Comparison of ENCODE assay signal across 23 mouse cellular contexts in genomic region chr1:179551921-179552320, GRCm38 (mm10). TPM values are rescaled to one million over a fixed set of nuclear protein-coding genes. Genes with fewer than 3 reads are reported as not detected.
A peak's percentile ranks its signal among the peaks of the same experiment; 100 is the strongest.
DNase-seq lines count a peak whose midpoint lies in the region; ATAC-seq and TF ChIP-seq lines count a peak whose summit lies in the region.
"Had no signal": no experiment of that assay in that cellular context is flagged by ENCODE, and none has a peak within 500 bp of the region (broad histone marks: within the 10 kb centered on the region; RNA-seq: fewer than 3 reads in every experiment).

No protein-coding gene starts in this region.

- TF ChIP-seq CTCF in lung, adult 2 months (IDR thresholded peaks at IDR 0.05; ENCODE audit: insufficient read depth, low read length): no peak

- ATAC-seq in heart, embryonic 11.5 days (replicated peaks; ENCODE audit: insufficient number of reproducible peaks, low FRiP score, low TSS enrichment): no peak
- no peak for ATAC-seq in liver, embryonic 13.5 days (ENCODE audit: low read depth)
- ATAC-seq: forebrain, embryonic 15.5 days; inflammation-experienced regulatory T-cells, adult 6 months had no signal

- DNase-seq in heart, adult 9 months (ENCODE audit: low spot score in 2 of 2): no peak
- DNase-seq in lung, postnatal 25 days (ENCODE audit: low spot score): peak; percentile 33
- DNase-seq in lung, adult 2 months: no peak
- DNase-seq in liver, embryonic 13.5 days: no peak
- DNase-seq in cerebellum, adult 9-11 months: no peak
- no peak for DNase-seq in cerebellum, postnatal 4 days (ENCODE audit: low spot score in 2 of 2)
- DNase-seq: adrenal gland, adult 2 months; B cell, adult 2 months; cerebellum, adult 8-10 months; gastrocnemius, postnatal 36 days; heart, postnatal 10 days; kidney, adult 9 months; kidney, postnatal 25 days; left cerebral cortex, postnatal 4 days; right cerebral cortex, postnatal 25 days; thymus, postnatal 36 days had no signal

- H3K4me1 ChIP-seq in heart, embryonic 11.5 days (ENCODE audit: control insufficient read depth, insufficient read depth, low read length): peaks cover 12% of the 10 kb centered on the region
- peaks cover 21% of the 10 kb centered on the region for H3K4me1 ChIP-seq in lung, adult 2 months (ENCODE audit: control insufficient read depth, insufficient read depth, low read length)
- peaks cover 74% of the 10 kb centered on the region for H3K4me1 ChIP-seq in liver, embryonic 13.5 days (replicated peaks)

- no peaks in the 10 kb centered on the region for H3K9me3 ChIP-seq in heart, embryonic 11.5 days (replicated peaks; ENCODE audit: control insufficient read depth, low read length)
- no peaks in the 10 kb centered on the region for H3K9me3 ChIP-seq in liver, embryonic 13.5 days (replicated peaks)
- H3K9me3 ChIP-seq: embryonic facial prominence, embryonic 12.5 days; forebrain, embryonic 15.5 days; heart, embryonic 10.5 days; hindbrain, embryonic 12.5 days had no signal

- 85% methylated on average over 4 of the region's 4 CpGs for WGBS in heart, embryonic 11.5 days (ENCODE audit: insufficient replicate concordance)
- WGBS in lung, adult 2 months: 73% methylated on average over 4 of the region's 4 CpGs
- 58% methylated on average over 4 of the region's 4 CpGs for WGBS in liver, embryonic 13.5 days (ENCODE audit: insufficient replicate concordance)

- peak overlapping the region; percentile 47; the same call in 1 of the 2 replicates for H3K27ac ChIP-seq in heart, embryonic 11.5 days (ENCODE audit: low read depth, low read length)
- peak overlapping the region; percentile 89 for H3K27ac ChIP-seq in liver, embryonic 13.5 days
- H3K27ac ChIP-seq: embryonic facial prominence, embryonic 12.5 days; forebrain, embryonic 15.5 days; hindbrain, embryonic 12.5 days had no signal

- H3K36me3 ChIP-seq in heart, embryonic 11.5 days (ENCODE audit: control insufficient read depth, insufficient read depth, low read length): no peaks in the 10 kb centered on the region
- H3K36me3 ChIP-seq in liver, embryonic 13.5 days: peaks cover 12% of the 10 kb centered on the region
- H3K36me3 ChIP-seq: embryonic facial prominence, embryonic 12.5 days; forebrain, embryonic 15.5 days; heart, embryonic 10.5 days; hindbrain, embryonic 12.5 days had no signal

- H3K9ac ChIP-seq in heart, embryonic 11.5 days (ENCODE audit: low read depth, low read length): no peak overlapping the region
- H3K9ac ChIP-seq in liver, embryonic 13.5 days: peak overlapping the region; percentile 64
- H3K9ac ChIP-seq: embryonic facial prominence, embryonic 12.5 days; forebrain, embryonic 15.5 days; hindbrain, embryonic 12.5 days had no signal

- no peak overlapping the region for H3K4me2 ChIP-seq in heart, embryonic 11.5 days
- peak overlapping the region; percentile 55 for H3K4me2 ChIP-seq in liver, embryonic 13.5 days
- H3K4me2 ChIP-seq: embryonic facial prominence, embryonic 12.5 days; forebrain, embryonic 15.5 days; hindbrain, embryonic 12.5 days; midbrain, embryonic 11.5 days had no signal

- no peak overlapping the region for H3K4me3 ChIP-seq in heart, embryonic 11.5 days (ENCODE audit: low read depth, low read length)
- H3K4me3 ChIP-seq in lung, adult 2 months (replicated peaks; ENCODE audit: extremely low read depth, low read depth, low read length): no peak overlapping the region
- H3K4me3 ChIP-seq in liver, embryonic 13.5 days (replicated peaks): 0 out of 2 replicates have a peak overlapping the region, but pooled peaks have one; percentile 23
- H3K4me3 ChIP-seq: embryonic facial prominence, embryonic 12.5 days; forebrain, embryonic 15.5 days; heart, embryonic 10.5 days; hindbrain, embryonic 12.5 days had no signal

- no peaks in the 10 kb centered on the region for H3K27me3 ChIP-seq in heart, embryonic 11.5 days (ENCODE audit: control insufficient read depth, insufficient read depth, low read length)
- H3K27me3 ChIP-seq in liver, embryonic 13.5 days: no peaks in the 10 kb centered on the region
- H3K27me3 ChIP-seq: embryonic facial prominence, embryonic 12.5 days; forebrain, embryonic 15.5 days; hindbrain, embryonic 12.5 days had no signal

- TF ChIP-seq POLR2A in lung, adult 2 months (IDR thresholded peaks at IDR 0.05; ENCODE audit: borderline replicate concordance, extremely low read depth, low read depth, low read length): no peak

RNA-seq across cellular contexts. Expression of gene Cnst, which starts 5.8 kb away (rescaled TPM):
- polyA plus RNA-seq in heart, embryonic 11.5 days (2014; fragmentation: Nextera tagmentation; extraction: Ambion mirVana): 13.2 and 17.1 TPM in 2 replicates
- polyA plus RNA-seq in lung, adult 2 months (2012; rRNA removed): 16.2 and 22.5 TPM in 2 replicates
- polyA plus RNA-seq in liver, embryonic 13.5 days (2015; fragmentation: Nextera tagmentation; extraction: Ambion mirVana): 10.7 and 14.4 TPM in 2 replicates

RNA-seq across cellular contexts. Expression of gene Tfb2m, which starts 5.9 kb away (rescaled TPM):
- polyA plus RNA-seq in heart, embryonic 11.5 days (2014; fragmentation: Nextera tagmentation; extraction: Ambion mirVana): 20.7 and 30.6 TPM in 2 replicates
- 6.6 and 8.4 TPM in 2 replicates for polyA plus RNA-seq in lung, adult 2 months (2012; rRNA removed)
- polyA plus RNA-seq in liver, embryonic 13.5 days (2015; fragmentation: Nextera tagmentation; extraction: Ambion mirVana): 17.3 and 21.4 TPM in 2 replicates

RNA-seq across cellular contexts. Expression of gene Smyd3, which starts 34.1 kb away (rescaled TPM):
- polyA plus RNA-seq in heart, embryonic 11.5 days (2014; fragmentation: Nextera tagmentation; extraction: Ambion mirVana): 12.2 and 12.6 TPM in 2 replicates
- 2.8 and 4.7 TPM in 2 replicates for polyA plus RNA-seq in lung, adult 2 months (2012; rRNA removed)
- 6.6 and 7.9 TPM in 2 replicates for polyA plus RNA-seq in liver, embryonic 13.5 days (2015; fragmentation: Nextera tagmentation; extraction: Ambion mirVana)
